Mouse (Mus musculus): ENCODE results near the gene Nusap1. TPM values are rescaled to one million over a fixed set of nuclear protein-coding genes. Genes with fewer than 3 reads are reported as not detected.
"Not testable (repeated sequence)": the region's sequence is repeated elsewhere in the genome, so short reads cannot be mapped to it uniquely, and the experiment has no call there.

The Nusap1 gene
- polyA plus RNA-seq, 1 experiment = 11.1 TPM

GRCm38 (mm10) chr2:119636781-119637180 lies 18.7 kb downstream of the Nusap1 start:
- H3K27me3 ChIP-seq (ENCODE audit: control insufficient read depth, insufficient read depth, low read length) = no peaks in the 10 kb centered on the region
- no peaks in the 10 kb centered on the region for H3K4me1 ChIP-seq (replicated peaks; ENCODE audit: control insufficient read depth, insufficient read depth, low read length)
- H3K27ac ChIP-seq (ENCODE audit: control insufficient read depth, insufficient read depth, low read length) = no peak overlapping the region
- H3K36me3 ChIP-seq (ENCODE audit: control insufficient read depth, insufficient read depth, low read length) = peaks cover 71% of the 10 kb centered on the region
- no peak overlapping the region for H3K4me3 ChIP-seq (ENCODE audit: control insufficient read depth, insufficient read depth, low read length)
- no peak for DNase-seq
- WGBS = 97% methylated on average over 1 of the region's 1 CpGs
- TF ChIP-seq CTCF (IDR thresholded peaks at IDR 0.05; ENCODE audit: borderline replicate concordance, control insufficient read depth, extremely low read depth, insufficient read depth, low read length, poor library complexity) (no peak), POLR2A (IDR thresholded peaks at IDR 0.05; ENCODE audit: control insufficient read depth, extremely low read depth, insufficient read depth, low read length, poor library complexity) (no peak)

GRCm38 (mm10) chr2:119641214-119641912 lies 23.3 kb downstream of the Nusap1 start:
- TF ChIP-seq POLR2A (IDR thresholded peaks at IDR 0.05; ENCODE audit: control insufficient read depth, extremely low read depth, insufficient read depth, low read length, poor library complexity) (no peak), CTCF (IDR thresholded peaks at IDR 0.05; ENCODE audit: borderline replicate concordance, control insufficient read depth, extremely low read depth, insufficient read depth, low read length, poor library complexity) (no peak)
- WGBS = 87% methylated on average over 5 of the region's 5 CpGs
- H3K36me3 ChIP-seq (ENCODE audit: control insufficient read depth, insufficient read depth, low read length) = peaks cover 65% of the 10 kb centered on the region
- no peak overlapping the region for H3K4me3 ChIP-seq (ENCODE audit: control insufficient read depth, insufficient read depth, low read length)
- no peaks in the 10 kb centered on the region for H3K27me3 ChIP-seq (ENCODE audit: control insufficient read depth, insufficient read depth, low read length)
- H3K27ac ChIP-seq (ENCODE audit: control insufficient read depth, insufficient read depth, low read length) = no peak overlapping the region
- DNase-seq = no peak
- no peaks in the 10 kb centered on the region for H3K4me1 ChIP-seq (replicated peaks; ENCODE audit: control insufficient read depth, insufficient read depth, low read length)

GRCm38 (mm10) chr2:119644254-119644653 lies 26.2 kb downstream of the Nusap1 start:
- Histone ChIP-seq H3K27ac (ENCODE audit: control insufficient read depth, insufficient read depth, low read length) (no peak overlapping the region), H3K4me3 (ENCODE audit: control insufficient read depth, insufficient read depth, low read length) (no peak overlapping the region), H3K27me3 (ENCODE audit: control insufficient read depth, insufficient read depth, low read length) (no peaks in the 10 kb centered on the region), H3K36me3 (ENCODE audit: control insufficient read depth, insufficient read depth, low read length) (peaks cover 83% of the 10 kb centered on the region), H3K4me1 (replicated peaks; ENCODE audit: control insufficient read depth, insufficient read depth, low read length) (no peaks in the 10 kb centered on the region)
- 92% methylated on average over 5 of the region's 5 CpGs for WGBS
- no peak for DNase-seq
- TF ChIP-seq CTCF (IDR thresholded peaks at IDR 0.05; ENCODE audit: borderline replicate concordance, control insufficient read depth, extremely low read depth, insufficient read depth, low read length, poor library complexity) = no peak
- TF ChIP-seq POLR2A (IDR thresholded peaks at IDR 0.05; ENCODE audit: control insufficient read depth, extremely low read depth, insufficient read depth, low read length, poor library complexity) = no peak

GRCm38 (mm10) chr2:119662220-119663182 lies 44.4 kb downstream of the Nusap1 start, which contains the start of gene Ndufaf1:
Gene Ndufaf1, minus strand, starts transcription at chr2:119662827.
- WGBS = under 1% methylated on average over 44 of the region's 44 CpGs
- Histone ChIP-seq H3K4me1 (replicated peaks; ENCODE audit: control insufficient read depth, insufficient read depth, low read length) (0 out of 2 replicates have a peak, but pooled peaks cover 2% of the 10 kb centered on the region), H3K27me3 (ENCODE audit: control insufficient read depth, insufficient read depth, low read length) (no peaks in the 10 kb centered on the region), H3K27ac (ENCODE audit: control insufficient read depth, insufficient read depth, low read length) (peak within 1 kb of the TSS; percentile 43; the same call in 1 of the 2 replicates), H3K4me3 (ENCODE audit: control insufficient read depth, insufficient read depth, low read length) (peak within 1 kb of the TSS; percentile 79), H3K36me3 (ENCODE audit: control insufficient read depth, insufficient read depth, low read length) (peaks cover 11% of the 10 kb centered on the region)
- DNase-seq = peak; percentile 81
- TF ChIP-seq CTCF (IDR thresholded peaks at IDR 0.05; ENCODE audit: borderline replicate concordance, control insufficient read depth, extremely low read depth, insufficient read depth, low read length, poor library complexity) (no peak), POLR2A (IDR thresholded peaks at IDR 0.05; ENCODE audit: control insufficient read depth, extremely low read depth, insufficient read depth, low read length, poor library complexity) (0 out of 2 replicates have a peak, but pooled peaks have one; percentile 26)

- 76% methylated on average over 22 of the region's 23 CpGs for WGBS
- not testable (repeated sequence) for H3K4me3 ChIP-seq (ENCODE audit: control insufficient read depth, insufficient read depth, low read length); H3K27me3 ChIP-seq (ENCODE audit: control insufficient read depth, insufficient read depth, low read length); H3K27ac ChIP-seq (ENCODE audit: control insufficient read depth, insufficient read depth, low read length); DNase-seq; H3K4me1 ChIP-seq (replicated peaks; ENCODE audit: control insufficient read depth, insufficient read depth, low read length); H3K36me3 ChIP-seq (ENCODE audit: control insufficient read depth, insufficient read depth, low read length)
Measured at GRCm38 (mm10) chr2:119665744-119666143, 47.6 kb downstream of the Nusap1 start.

GRCm38 (mm10) chr2:119669010-119669409 lies 50.9 kb downstream of the Nusap1 start:
- TF ChIP-seq POLR2A (IDR thresholded peaks at IDR 0.05; ENCODE audit: control insufficient read depth, extremely low read depth, insufficient read depth, low read length, poor library complexity) (no peak), CTCF (IDR thresholded peaks at IDR 0.05; ENCODE audit: borderline replicate concordance, control insufficient read depth, extremely low read depth, insufficient read depth, low read length, poor library complexity) (peak; percentile 36; the same call in 1 of the 2 replicates)
- no peaks in the 10 kb centered on the region for H3K36me3 ChIP-seq (ENCODE audit: control insufficient read depth, insufficient read depth, low read length)
- no peak overlapping the region for H3K4me3 ChIP-seq (ENCODE audit: control insufficient read depth, insufficient read depth, low read length)
- no peaks in the 10 kb centered on the region for H3K27me3 ChIP-seq (ENCODE audit: control insufficient read depth, insufficient read depth, low read length)
- H3K27ac ChIP-seq (ENCODE audit: control insufficient read depth, insufficient read depth, low read length) = no peak overlapping the region
- DNase-seq = peak; percentile 28
- no peaks in the 10 kb centered on the region for H3K4me1 ChIP-seq (replicated peaks; ENCODE audit: control insufficient read depth, insufficient read depth, low read length)
- WGBS = 38% methylated on average over 7 of the region's 7 CpGs

Measured in thymus, adult 2 months (tissue).